Mouse (Mus musculus): ENCODE results near the gene Slc36a1.

Slc36a1 gene

GRCm38 (mm10) chr11:55204159-55204596, at the start of gene Slc36a1:
Gene Slc36a1, plus strand, starts transcription at chr11:55204350.
- DNase-seq (ENCODE audit: low spot score), result peak; percentile 98

- no peak for DNase-seq (ENCODE audit: low spot score)
These were observed 49.6 kb upstream of the Slc36a1 start for GRCm38 (mm10) chr11:55154398-55155069.

DNA sequence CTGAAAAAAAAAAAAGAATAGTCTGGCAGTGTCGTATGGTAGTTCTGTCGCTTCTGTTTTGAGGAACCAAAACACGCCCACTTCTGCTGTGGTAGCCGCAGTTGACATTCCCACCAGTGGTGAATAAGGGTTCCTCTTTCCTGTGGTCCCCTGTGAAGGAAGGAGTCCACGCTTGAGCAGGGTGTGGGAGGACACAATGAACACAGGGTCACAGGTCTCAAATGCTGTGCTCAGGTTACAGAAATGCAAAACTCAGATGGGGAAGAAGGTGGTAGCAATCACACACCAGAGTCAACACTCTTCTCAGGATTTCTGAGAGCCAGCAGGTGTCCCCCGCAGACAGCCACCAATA, 49.1 kb upstream of the Slc36a1 start:
- DNase-seq (ENCODE audit: low spot score), result no peak

DNA sequence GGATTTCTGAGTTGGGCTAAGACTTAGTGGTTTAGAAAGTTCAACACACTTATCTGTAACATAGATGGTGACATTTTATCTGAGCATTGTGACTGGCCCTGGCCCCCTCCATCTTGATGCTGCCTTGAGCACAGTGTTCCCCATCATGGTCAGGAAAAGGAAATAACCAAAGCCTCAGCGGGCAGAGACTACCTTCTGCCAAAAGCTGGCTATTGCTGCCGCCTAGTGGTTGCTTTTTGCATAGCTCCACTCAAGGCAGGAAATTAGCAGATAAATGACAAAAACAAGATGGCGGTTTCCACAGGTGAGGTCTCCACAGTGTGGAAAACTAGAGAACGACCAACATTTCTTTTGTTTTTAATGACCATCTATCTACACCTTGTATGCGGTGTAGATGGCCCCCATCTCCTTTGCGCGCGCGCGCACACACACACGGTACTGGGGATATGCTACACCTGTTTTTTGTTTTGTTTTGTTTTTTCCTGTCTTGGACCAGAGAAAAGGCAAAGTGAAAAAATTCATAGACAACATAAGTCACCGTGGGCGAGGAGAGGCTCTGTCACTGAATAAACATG, 45.3 kb upstream of the Slc36a1 start:
- peak; percentile 77 for DNase-seq (ENCODE audit: low spot score)

DNA sequence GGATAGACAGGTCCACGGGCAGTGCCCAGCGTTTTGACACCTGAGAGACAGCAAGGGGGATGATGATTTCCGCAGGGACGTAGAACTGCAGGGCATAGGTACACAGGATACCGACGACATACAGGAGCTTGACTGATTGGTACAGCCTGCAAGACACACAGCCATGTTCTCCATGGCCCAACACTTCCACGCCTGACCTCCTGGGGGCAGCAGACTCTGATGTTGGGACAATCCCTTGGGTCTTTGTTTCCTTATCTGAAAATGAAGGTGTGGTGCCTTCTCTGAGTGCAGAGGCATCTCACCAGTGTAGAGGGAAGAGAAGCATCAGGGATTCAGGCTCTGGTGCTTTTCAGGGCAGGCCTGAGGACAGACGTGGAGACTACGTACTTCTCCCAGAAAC, 41.5 kb upstream of the Slc36a1 start:
- peak; percentile 63 for DNase-seq (ENCODE audit: low spot score)

GRCm38 (mm10) chr11:55164723-55165122, 39.4 kb upstream of the Slc36a1 start:
- peak; percentile 42 for DNase-seq (ENCODE audit: low spot score)

GRCm38 (mm10) chr11:55165748-55166147, 38.4 kb upstream of the Slc36a1 start:
- no peak for DNase-seq (ENCODE audit: low spot score)

DNA sequence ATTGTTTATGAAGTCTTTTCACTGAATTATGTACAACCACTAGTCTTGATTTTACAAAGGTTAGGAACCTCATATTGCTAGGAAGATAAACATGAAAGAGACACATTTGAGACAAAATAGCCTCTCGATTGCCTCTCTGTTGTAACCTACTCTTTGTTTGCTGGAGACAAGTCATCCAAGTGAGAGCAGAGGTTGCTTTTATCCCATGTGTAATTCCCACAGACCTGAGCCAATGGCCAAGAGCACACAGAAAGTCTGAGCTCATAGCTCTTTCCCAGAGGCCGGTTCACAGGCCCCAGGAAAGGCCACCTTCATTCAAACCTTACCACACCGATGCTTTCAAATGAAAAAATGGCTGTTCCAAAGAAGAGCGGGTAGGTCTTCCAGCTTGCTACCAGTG, 35.6 kb upstream of the Slc36a1 start:
- DNase-seq (ENCODE audit: low spot score), result no peak

DNA sequence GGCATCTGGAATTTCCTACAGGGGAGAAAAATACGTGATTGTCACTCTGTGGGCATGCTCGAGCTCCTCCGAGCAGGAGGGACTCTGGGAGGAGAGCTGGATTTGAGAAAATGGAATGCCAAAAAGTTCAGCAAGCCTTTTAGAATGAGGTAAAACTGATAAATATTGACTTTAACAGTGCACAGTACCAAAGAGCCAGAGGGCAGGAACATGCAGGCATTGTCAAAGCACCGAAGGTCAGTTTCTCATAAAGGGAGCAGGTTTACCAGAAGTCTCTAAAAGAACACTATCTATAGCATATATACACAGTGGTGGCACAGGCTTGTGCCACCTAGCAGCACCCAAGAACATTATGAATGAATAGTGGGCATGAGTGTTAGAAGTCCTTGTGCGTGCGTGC, 35.2 kb upstream of the Slc36a1 start:
- DNase-seq (ENCODE audit: low spot score), result no peak

GRCm38 (mm10) chr11:55170501-55170900, 33.6 kb upstream of the Slc36a1 start:
- DNase-seq (ENCODE audit: low spot score), result no peak

- DNase-seq (ENCODE audit: low spot score), result no peak
These were observed 25.3 kb upstream of the Slc36a1 start for GRCm38 (mm10) chr11:55178830-55179229.

- DNase-seq (ENCODE audit: low spot score), result no peak
These were observed 24.3 kb upstream of the Slc36a1 start for GRCm38 (mm10) chr11:55179856-55180255.

DNA sequence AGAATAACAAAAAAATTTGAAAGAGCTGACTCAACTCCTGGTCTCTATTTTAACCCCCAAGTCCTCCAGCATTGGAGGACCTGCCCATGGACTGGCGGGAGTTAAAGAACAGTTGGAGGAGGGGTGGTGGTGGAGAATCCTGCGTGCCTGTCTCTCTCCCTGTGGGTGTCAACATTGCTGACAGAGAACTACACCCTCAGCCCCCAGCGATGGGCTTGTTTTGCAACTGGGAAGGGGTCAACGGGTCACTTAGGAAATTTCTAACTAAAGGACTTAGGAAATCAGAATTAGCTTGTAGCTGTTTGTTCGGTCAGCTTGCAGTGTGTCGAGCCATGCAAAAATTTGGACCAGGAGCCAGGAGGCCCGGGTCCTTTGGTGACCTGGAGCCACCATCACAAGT, 21.0 kb upstream of the Slc36a1 start:
- DNase-seq (ENCODE audit: low spot score), result no peak

DNA sequence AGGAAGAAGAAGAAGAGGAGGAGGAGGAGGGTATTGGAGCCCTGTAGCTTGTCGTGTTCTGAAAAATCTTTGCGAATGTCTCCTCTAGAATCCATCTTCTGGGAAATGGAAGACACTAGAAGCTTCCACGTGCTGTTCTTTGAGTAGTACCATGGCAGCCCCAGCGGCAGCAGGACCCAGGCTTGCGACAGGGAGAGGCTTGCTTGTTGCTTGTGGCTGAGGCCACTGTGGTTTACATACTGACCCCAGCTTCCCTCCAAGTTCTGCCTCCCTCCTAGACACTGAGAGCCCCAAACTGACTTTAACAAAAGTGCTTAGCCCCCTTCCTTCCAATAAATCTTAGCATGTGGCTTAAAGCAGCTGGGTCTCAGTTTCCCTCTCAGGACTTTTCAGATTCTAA, 19.9 kb upstream of the Slc36a1 start:
- no peak for DNase-seq (ENCODE audit: low spot score)

GRCm38 (mm10) chr11:55184733-55185291, 19.3 kb upstream of the Slc36a1 start, which contains the start of gene Slc36a2:
Gene Slc36a2, minus strand, starts transcription at chr11:55185077.
- no peak for DNase-seq (ENCODE audit: low spot score)

GRCm38 (mm10) chr11:55187292-55187691, 16.9 kb upstream of the Slc36a1 start:
- no peak for DNase-seq (ENCODE audit: low spot score)

DNA sequence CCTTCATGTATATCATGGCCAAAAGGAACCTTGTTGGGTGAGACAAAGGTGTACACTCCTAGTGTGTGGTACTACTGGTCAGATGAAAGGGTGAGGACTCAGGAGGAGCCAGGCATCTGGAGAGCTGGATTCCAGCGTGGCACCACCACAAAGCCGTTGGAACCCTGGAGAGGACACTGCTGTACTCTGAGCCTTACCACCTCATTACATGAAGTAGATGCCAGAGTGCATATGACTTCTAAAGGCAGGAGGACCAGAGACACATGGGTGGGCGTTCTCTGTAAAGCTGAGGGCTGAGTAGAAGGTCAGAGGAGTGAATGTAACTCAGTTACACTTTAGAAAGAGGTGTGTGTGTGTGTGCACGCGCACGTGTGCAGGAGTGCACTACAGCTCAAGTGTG, 16.4 kb upstream of the Slc36a1 start:
- DNase-seq (ENCODE audit: low spot score), result no peak

DNA sequence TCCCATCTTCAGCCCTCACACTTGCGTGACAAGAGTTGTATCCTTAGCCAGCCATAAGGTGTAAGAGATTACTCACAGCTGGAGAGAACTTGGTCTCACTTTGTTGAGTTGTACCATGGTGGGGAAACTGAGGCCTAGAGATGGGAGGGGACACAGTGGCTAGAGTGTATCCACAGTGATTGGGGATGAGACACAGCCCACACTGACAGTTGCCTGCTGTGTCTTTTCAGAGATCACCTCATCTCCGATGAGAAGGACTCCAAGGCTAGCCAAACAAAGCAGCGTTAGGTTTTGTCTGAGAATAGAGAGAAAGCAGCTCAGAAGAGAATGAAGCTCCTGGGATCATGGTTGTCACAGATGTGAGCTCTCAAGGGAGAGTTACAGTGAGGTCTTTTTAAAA, 13.9 kb upstream of the Slc36a1 start:
- DNase-seq (ENCODE audit: low spot score), result no peak

- DNase-seq (ENCODE audit: low spot score), result peak; percentile 60
These were observed 7.1 kb upstream of the Slc36a1 start for GRCm38 (mm10) chr11:55197086-55197485.

- DNase-seq (ENCODE audit: low spot score), result no peak
These were observed 6.2 kb upstream of the Slc36a1 start for GRCm38 (mm10) chr11:55197740-55198510.

GRCm38 (mm10) chr11:55204602-55205001, 452 bp downstream of the Slc36a1 start:
- DNase-seq (ENCODE audit: low spot score), result peak; percentile 60

GRCm38 (mm10) chr11:55208001-55208690, 4.0 kb downstream of the Slc36a1 start:
- peak; percentile 83 for DNase-seq (ENCODE audit: low spot score)

All from MN1 (cell line).